Mouse (Mus musculus) E14TG2a.4 (cell line): ENCODE measurements around the gene Zzz3.

Experiments
- CTCF ChIP-seq: conservative IDR thresholded peaks from 2 replicates; pipeline ENCODE4 v1.5.1; 2014; ENCODE audit warnings: low read length
- NANOG ChIP-seq: IDR thresholded peaks from 2 replicates; pipeline ENCODE4 v1.6.1; 2014; ENCODE audit warnings: borderline replicate concordance, low read length, mixed read lengths
- POU5F1 ChIP-seq: IDR thresholded peaks from 2 replicates; pipeline ENCODE4 v1.6.1; 2014; ENCODE audit warnings: low read length, borderline replicate concordance

DNA sequence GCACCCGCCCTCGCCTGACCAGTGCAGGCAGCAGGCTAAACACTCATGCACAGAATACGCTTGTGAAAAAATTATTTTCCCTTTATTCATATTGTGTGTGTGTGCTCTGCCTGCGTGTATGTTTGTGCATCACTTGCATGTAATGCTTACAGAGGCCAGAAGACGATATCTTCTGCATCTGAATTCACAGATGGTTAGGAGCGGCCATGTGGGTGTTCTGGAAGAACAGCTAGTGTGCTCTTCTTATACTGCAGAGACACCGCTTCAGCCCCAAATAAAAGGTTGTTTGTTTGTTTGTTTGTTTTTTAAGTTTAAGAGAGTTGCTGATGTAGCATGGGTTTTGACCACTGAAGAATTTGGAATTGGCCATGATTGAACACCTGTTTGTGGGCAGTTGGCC lies 10.1 kb downstream of the Zzz3 start:
- no peak for TF ChIP-seq CTCF
- TF ChIP-seq POU5F1: no peak
- TF ChIP-seq NANOG: no peak
